Mouse (Mus musculus) hindbrain, embryonic 10.5 days (tissue): ENCODE data around the gene Zfp958. TPM values are rescaled to one million over a fixed set of nuclear protein-coding genes. Genes with fewer than 3 reads are reported as not detected.
"Not testable (repeated sequence)": the region's sequence is repeated elsewhere in the genome, so short reads cannot be mapped to it uniquely, and the experiment has no call there.

ENCODE experiments used
- DNase-seq: peaks from one replicate; pipeline ENCODE4 v3.0.0-alpha.2; 2017; ENCODE audit warnings: low spot score
- H3K27ac ChIP-seq: fragments of 300-500 bp; sonication (generic); 2 replicates; pipeline ENCODE4 v1.5.1; 2016; ENCODE audit warnings: mild to moderate bottlenecking, moderate library complexity
- H3K27me3 ChIP-seq: fragments of 300-500 bp; sonication (generic); 2 replicates; pipeline ENCODE4 v1.6.1; 2016; ENCODE audit warnings: mild to moderate bottlenecking; ENCODE audit not compliant: poor library complexity, insufficient read depth, severe bottlenecking
- H3K36me3 ChIP-seq: fragments of 300-500 bp; sonication (generic); 2 replicates; pipeline ENCODE4 v1.6.1; 2016; ENCODE audit warnings: mild to moderate bottlenecking, moderate library complexity
- H3K4me1 ChIP-seq: fragments of 300-500 bp; sonication (generic); replicated peaks from 2 replicates; pipeline ENCODE4 v1.6.1; 2016; ENCODE audit warnings: mild to moderate bottlenecking
- H3K4me3 ChIP-seq: fragments of 300-500 bp; sonication (generic); 2 replicates; pipeline ENCODE4 v1.5.1; 2016; ENCODE audit warnings: mild to moderate bottlenecking, moderate library complexity
- H3K9me3 ChIP-seq: fragments of 300-500 bp; sonication (generic); 2 replicates; pipeline ENCODE4 v1.6.1; 2016; ENCODE audit warnings: mild to moderate bottlenecking, moderate library complexity
- WGBS: fragments of 180-500 bp; shearing (Covaris S2); methylation state at CpG from one replicate; pipeline ENCODE4 v1.1.7; 2016; 5-methylcytosine and 5-hydroxymethylcytosine counted together
- polyA plus RNA-seq: library from polyadenylated mRNA; unstranded; fragments of >200 nt; fragmentation: Nextera tagmentation; extraction: Ambion mirVana; gene quantifications from 2 replicates; pipeline ENCODE4 v1.2.1, GENCODE M21; 2016

The Zfp958 gene
- 9.2 and 15.4 TPM in 2 replicates for polyA plus RNA-seq

GRCm38 (mm10) chr8:4612932-4613853, at the start of gene Zfp958:
Gene Zfp958, plus strand, starts transcription at chr8:4613167.
- peak within 1 kb of the TSS; percentile 93 for H3K27ac ChIP-seq
- H3K4me1 ChIP-seq: peaks cover 9% of the 10 kb centered on the region
- peaks cover 7% of the 10 kb centered on the region for H3K9me3 ChIP-seq
- H3K27me3 ChIP-seq: no peaks in the 10 kb centered on the region
- WGBS: 1% methylated on average over 25 of the region's 25 CpGs
- peak within 1 kb of the TSS; percentile 88 for H3K4me3 ChIP-seq
- peaks cover 35% of the 10 kb centered on the region for H3K36me3 ChIP-seq
- DNase-seq: peak; percentile 91

GRCm38 (mm10) chr8:4581986-4582385, 31.0 kb upstream of the Zfp958 start:
- Histone ChIP-seq H3K4me1 (no peaks in the 10 kb centered on the region), H3K9me3 (no peaks in the 10 kb centered on the region), H3K27ac (no peak overlapping the region), H3K36me3 (no peaks in the 10 kb centered on the region), H3K27me3 (no peaks in the 10 kb centered on the region), H3K4me3 (no peak overlapping the region)
- WGBS: 79% methylated on average over 3 of the region's 3 CpGs
- no peak for DNase-seq

GRCm38 (mm10) chr8:4582754-4583178, 30.2 kb upstream of the Zfp958 start:
- no peak for DNase-seq
- no peaks in the 10 kb centered on the region for H3K9me3 ChIP-seq
- H3K27me3 ChIP-seq: no peaks in the 10 kb centered on the region
- H3K4me1 ChIP-seq: no peaks in the 10 kb centered on the region
- WGBS: 88% methylated on average over 6 of the region's 6 CpGs
- no peak overlapping the region for H3K4me3 ChIP-seq
- H3K36me3 ChIP-seq: no peaks in the 10 kb centered on the region
- H3K27ac ChIP-seq: no peak overlapping the region

- Histone ChIP-seq H3K27ac (no peak overlapping the region), H3K36me3 (no peaks in the 10 kb centered on the region), H3K4me3 (no peak overlapping the region), H3K9me3 (no peaks in the 10 kb centered on the region), H3K4me1 (no peaks in the 10 kb centered on the region), H3K27me3 (no peaks in the 10 kb centered on the region)
- DNase-seq: no peak
- 90% methylated on average over 1 of the region's 1 CpGs for WGBS
Observed at GRCm38 (mm10) chr8:4584660-4585059, 28.3 kb upstream of the Zfp958 start.

GRCm38 (mm10) chr8:4586356-4586755, 26.6 kb upstream of the Zfp958 start:
- H3K36me3 ChIP-seq: no peaks in the 10 kb centered on the region
- no peak overlapping the region for H3K27ac ChIP-seq
- 22% methylated on average over 4 of the region's 4 CpGs for WGBS
- no peaks in the 10 kb centered on the region for H3K27me3 ChIP-seq
- H3K4me3 ChIP-seq: no peak overlapping the region
- no peaks in the 10 kb centered on the region for H3K9me3 ChIP-seq
- H3K4me1 ChIP-seq: no peaks in the 10 kb centered on the region
- DNase-seq: peak; percentile 3

GRCm38 (mm10) chr8:4588165-4589000, 24.6 kb upstream of the Zfp958 start:
- 40% methylated on average over 9 of the region's 9 CpGs for WGBS
- H3K9me3 ChIP-seq: no peaks in the 10 kb centered on the region
- peak; percentile 58 for DNase-seq
- no peak overlapping the region for H3K4me3 ChIP-seq
- H3K4me1 ChIP-seq: no peaks in the 10 kb centered on the region
- H3K27ac ChIP-seq: peak overlapping the region; percentile 83
- H3K27me3 ChIP-seq: no peaks in the 10 kb centered on the region
- H3K36me3 ChIP-seq: no peaks in the 10 kb centered on the region

- Histone ChIP-seq H3K27me3 (no peaks in the 10 kb centered on the region), H3K36me3 (no peaks in the 10 kb centered on the region), H3K4me1 (peaks cover 5% of the 10 kb centered on the region), H3K9me3 (no peaks in the 10 kb centered on the region), H3K4me3 (no peak overlapping the region), H3K27ac (no peak overlapping the region)
- no peak for DNase-seq
- 97% methylated on average over 7 of the region's 7 CpGs for WGBS
Observed at GRCm38 (mm10) chr8:4608896-4609295, 4.1 kb upstream of the Zfp958 start.

- not testable (repeated sequence) for H3K4me3 ChIP-seq, H3K4me1 ChIP-seq, DNase-seq, H3K27ac ChIP-seq, H3K27me3 ChIP-seq, H3K9me3 ChIP-seq
- WGBS: 77% methylated on average over 4 of the region's 4 CpGs
- peaks cover 20% of the 10 kb centered on the region for H3K36me3 ChIP-seq
Observed at GRCm38 (mm10) chr8:4611626-4612175, 1.3 kb upstream of the Zfp958 start.

GRCm38 (mm10) chr8:4627349-4627748, 14.4 kb downstream of the Zfp958 start:
- Histone ChIP-seq H3K9me3 (peaks cover 94% of the 10 kb centered on the region), H3K36me3 (peaks cover 94% of the 10 kb centered on the region), H3K4me3 (no peak overlapping the region), H3K27ac (no peak overlapping the region), H3K27me3 (no peaks in the 10 kb centered on the region), H3K4me1 (no peaks in the 10 kb centered on the region)
- 96% methylated on average over 1 of the region's 1 CpGs for WGBS
- no peak for DNase-seq

- Histone ChIP-seq H3K9me3 (peaks cover 36% of the 10 kb centered on the region), H3K27me3 (no peaks in the 10 kb centered on the region), H3K27ac (no peak overlapping the region), H3K36me3 (peaks cover 16% of the 10 kb centered on the region), H3K4me1 (no peaks in the 10 kb centered on the region), H3K4me3 (no peak overlapping the region)
- no peak for DNase-seq
- WGBS: 89% methylated on average over 4 of the region's 4 CpGs
Observed at GRCm38 (mm10) chr8:4637071-4637470, 24.1 kb downstream of the Zfp958 start.

- H3K36me3 ChIP-seq, H3K4me3 ChIP-seq, H3K27ac ChIP-seq, H3K4me1 ChIP-seq, DNase-seq, H3K27me3 ChIP-seq: not testable (repeated sequence)
- 88% methylated on average over 6 of the region's 6 CpGs for WGBS
- H3K9me3 ChIP-seq: peaks cover 10% of the 10 kb centered on the region; the same call in 1 of the 2 replicates
Observed at GRCm38 (mm10) chr8:4642974-4643373, 30.0 kb downstream of the Zfp958 start.

GRCm38 (mm10) chr8:4656536-4656935, 43.6 kb downstream of the Zfp958 start:
- Histone ChIP-seq H3K4me1 (no peaks in the 10 kb centered on the region), H3K36me3 (no peaks in the 10 kb centered on the region), H3K9me3 (peaks cover 14% of the 10 kb centered on the region; the same call in 1 of the 2 replicates), H3K27ac (no peak overlapping the region), H3K4me3 (no peak overlapping the region), H3K27me3 (no peaks in the 10 kb centered on the region)
- DNase-seq: no peak
- WGBS: 85% methylated on average over 7 of the region's 7 CpGs
